Mouse (Mus musculus) adrenal gland, postnatal 4 days (tissue): Measurements from ENCODE around the gene Diexf. TPM values are rescaled to one million over a fixed set of nuclear protein-coding genes. Genes with fewer than 3 reads are reported as not detected.

ENCODE experiments used
- DNase-seq, 2 experiments: peaks; one replicate each; pipeline ENCODE4 v3.0.0; 2021 to 2022; ENCODE audit warnings: low spot score in 2 of 2, mixed read lengths in 2 of 2
- long read RNA-seq, 2 experiments: library from polyadenylated mRNA; stranded (forward); transcript quantifications; one replicate each; pipeline ENCODE4 v2.0.0; 2021
- total RNA-seq, 2 experiments: library from RNA; stranded (reverse); gene quantifications; 2 replicates each; pipeline ENCODE4 v1.2.3; 2021

Diexf gene
- 10 to 100 TPM; 18.1 to 19.9 TPM for total RNA-seq
- long read RNA-seq, experiment 1, full-length matches to known transcripts = 1 of 4 reads
- long read RNA-seq, experiment 1, partial matches to known transcripts = 1 of 4 reads
- long read RNA-seq, experiment 1, other reads (novel, unspliced or antisense) = 2 of 4 reads
- long read RNA-seq, experiment 2, full-length matches to known transcripts = 7 of 18 reads
- long read RNA-seq, experiment 2, partial matches to known transcripts = 5 of 18 reads
- long read RNA-seq, experiment 2, other reads (novel, unspliced or antisense) = 6 of 18 reads

DNA sequence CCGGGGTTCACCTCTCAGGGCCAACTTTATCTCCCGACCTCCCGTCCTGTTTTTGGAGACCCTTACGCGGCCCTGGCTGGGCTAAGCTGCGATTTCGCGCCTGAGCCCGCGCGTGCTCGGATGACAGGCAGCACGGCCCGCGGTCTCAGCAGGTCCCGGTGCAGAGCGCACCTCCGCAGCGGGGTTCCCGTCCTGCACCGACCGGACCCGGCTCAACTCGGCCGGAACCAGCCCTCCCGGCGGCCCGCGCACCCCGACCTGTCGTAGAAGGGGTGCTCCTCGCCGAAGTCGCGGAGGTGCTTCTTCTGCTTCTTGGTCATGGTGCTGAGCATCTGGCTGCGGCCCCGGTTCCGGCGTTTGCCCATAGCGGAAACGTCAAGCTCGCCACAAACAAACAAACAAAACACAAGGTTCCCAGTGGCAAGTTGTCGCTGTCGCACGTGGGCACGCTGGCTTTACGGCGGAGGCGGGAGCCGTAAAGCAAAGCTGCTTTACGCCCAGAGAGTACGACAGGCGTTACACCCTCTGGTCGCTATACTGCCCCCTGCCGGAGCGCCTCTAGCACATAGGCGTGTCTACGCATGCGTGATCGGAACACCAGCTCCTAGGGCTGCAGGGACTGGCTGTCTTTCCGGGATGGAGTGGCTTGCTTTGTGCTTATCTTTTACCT, at the start of gene Diexf:
Diexf (minus strand) TSS at position 487 of the 670 bp plus-strand sequence.
- peak; percentile 89 to 96 for DNase-seq

DNA sequence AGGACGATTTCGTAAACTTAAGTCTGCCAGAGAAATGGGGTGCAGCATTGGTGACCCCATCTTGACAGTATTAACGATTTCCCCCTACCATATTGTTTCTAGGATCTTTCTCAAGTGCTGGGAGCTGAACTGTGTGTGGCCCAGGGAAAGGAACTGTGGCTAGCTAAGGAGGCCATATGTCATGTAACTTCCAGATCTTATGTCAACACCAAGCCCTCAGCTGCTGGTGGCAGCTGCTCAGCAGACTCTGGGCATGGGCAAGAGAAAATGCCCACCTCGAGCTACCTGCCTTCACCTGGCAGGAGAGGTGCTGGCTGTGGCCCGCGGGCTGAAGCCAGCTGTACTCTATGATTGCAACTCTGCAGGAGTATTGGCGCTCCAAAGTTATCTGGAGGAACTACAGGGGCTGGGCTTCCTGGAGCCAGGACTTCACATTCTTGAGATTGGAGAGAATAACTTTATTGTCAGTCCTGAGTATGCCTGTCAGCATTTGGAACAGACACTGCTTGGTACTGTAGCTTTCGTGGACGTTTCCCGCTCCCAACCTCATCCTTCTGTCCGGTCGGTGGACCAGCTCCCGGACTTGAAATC, 44.2 kb upstream of the Diexf start:
- DNase-seq = no peak

DNA sequence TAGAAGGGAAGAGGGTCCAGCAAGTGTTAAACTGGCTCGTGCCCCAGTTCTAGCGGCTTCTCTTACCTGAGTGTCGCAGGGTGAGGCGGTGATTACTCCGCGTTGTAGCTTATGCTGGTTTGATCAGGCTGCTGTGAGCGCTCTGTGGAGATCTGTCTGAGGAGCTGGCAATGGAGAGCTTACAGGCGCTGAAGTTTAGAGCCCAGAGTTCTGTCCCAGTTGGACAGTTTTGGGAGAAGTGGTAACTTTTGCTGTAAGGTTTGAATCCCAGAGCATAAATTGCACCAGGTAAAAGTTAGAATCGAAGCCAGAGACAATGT, 43.7 kb upstream of the Diexf start:
- no peak for DNase-seq

DNA sequence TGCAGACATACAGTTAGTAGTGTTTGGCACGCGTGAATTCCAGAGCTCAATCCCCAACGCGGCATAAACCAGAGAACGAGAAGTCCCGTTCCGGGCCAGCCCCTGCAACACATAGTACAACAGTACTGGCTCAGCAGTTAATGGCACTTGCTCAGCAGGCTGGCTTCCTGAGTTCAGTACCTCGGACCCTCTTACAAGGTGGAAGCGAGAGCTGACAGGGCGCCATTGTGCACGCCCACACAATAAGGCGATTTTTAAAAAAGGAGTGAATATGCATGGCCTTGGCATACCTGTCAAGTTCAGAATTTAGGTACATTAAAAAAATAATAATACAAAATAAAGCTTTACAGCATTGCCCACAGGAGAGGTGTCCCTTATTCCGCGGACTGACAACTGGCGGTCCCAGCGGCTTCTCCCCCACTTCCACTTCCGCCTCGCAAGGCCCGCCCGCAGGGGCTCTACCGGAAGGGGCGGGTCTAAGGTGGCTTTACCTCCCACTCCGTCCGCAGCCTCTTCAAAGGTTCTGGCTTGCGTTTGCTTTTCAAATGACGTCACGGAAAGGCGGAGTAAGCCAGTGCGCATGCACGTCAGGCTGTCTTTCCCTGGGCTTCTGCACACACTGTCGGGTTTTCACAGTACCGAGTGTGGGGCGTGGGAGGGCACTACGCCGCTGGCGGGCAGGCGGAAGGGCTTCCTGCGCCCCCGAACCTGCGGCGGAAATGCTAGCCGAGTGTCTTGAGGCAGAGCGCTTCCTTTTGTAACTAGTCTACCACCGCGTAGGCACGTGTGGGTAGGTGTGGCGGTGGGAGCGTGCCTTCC, 43.1 kb upstream of the Diexf start:
- peak; percentile 67 to 86 for DNase-seq

DNA sequence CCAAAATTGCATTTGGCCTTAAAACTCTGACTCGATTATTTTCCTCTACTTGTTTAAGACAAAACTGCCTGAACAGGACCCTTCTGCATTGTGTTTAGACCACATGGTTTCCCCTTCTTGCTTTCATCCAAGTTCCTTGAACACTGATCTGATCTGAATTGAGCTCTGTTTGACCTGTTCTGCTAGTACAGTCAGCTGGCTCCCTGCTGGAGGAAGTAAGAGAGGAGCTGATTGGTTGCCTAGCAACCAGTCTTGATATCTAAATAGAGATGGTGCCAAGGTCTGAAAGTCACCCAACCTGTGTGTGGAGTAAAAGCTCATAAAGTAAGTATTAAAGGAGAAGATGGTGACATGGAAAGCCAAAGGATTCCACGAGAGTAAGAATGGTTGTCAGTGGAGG, 39.8 kb upstream of the Diexf start:
- no peak for DNase-seq

DNA sequence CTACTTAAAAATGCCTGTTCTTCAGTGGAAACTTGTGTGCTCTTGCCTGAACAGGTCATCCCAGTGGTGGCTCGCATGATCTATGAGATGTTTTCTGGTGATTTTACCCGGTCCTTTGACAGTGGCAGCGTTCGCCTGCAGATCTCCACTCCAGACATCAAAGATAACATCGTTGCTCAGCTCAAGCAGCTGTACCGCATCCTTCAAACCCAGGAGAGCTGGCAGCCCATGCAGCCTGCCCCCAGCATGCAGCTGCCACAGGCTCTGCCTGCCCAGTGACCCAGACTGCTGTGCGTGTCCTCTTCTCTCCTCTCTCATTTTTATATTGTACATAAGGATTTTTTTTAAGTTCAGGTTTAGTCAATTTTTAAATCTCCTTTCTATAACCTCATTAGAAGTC, 39.2 kb upstream of the Diexf start:
- DNase-seq = no peak

DNA sequence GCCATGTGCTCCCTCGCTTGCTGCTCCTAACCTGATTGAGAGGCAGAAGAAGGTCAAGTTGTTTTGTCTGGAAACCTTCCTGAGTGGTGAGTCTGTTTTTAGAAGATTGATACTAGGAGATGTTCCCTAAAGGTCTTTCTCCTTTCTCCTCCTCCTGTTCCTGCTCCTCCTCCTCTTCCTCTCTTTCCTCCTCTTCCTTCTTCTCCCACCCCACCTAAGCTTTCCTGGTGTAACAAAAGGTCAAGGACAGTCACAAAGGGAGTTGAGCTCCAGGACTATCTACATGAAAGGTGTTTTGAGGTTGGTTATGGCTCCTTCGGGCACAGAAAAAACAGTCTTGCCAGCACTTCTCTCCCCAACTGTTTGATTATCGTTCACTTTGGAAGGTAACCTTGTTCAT, 37.7 kb upstream of the Diexf start, which contains the start of gene A130010J15Rik:
A130010J15Rik (plus strand) TSS at position 301 of the 400 bp plus-strand sequence.
- no peak for DNase-seq

DNA sequence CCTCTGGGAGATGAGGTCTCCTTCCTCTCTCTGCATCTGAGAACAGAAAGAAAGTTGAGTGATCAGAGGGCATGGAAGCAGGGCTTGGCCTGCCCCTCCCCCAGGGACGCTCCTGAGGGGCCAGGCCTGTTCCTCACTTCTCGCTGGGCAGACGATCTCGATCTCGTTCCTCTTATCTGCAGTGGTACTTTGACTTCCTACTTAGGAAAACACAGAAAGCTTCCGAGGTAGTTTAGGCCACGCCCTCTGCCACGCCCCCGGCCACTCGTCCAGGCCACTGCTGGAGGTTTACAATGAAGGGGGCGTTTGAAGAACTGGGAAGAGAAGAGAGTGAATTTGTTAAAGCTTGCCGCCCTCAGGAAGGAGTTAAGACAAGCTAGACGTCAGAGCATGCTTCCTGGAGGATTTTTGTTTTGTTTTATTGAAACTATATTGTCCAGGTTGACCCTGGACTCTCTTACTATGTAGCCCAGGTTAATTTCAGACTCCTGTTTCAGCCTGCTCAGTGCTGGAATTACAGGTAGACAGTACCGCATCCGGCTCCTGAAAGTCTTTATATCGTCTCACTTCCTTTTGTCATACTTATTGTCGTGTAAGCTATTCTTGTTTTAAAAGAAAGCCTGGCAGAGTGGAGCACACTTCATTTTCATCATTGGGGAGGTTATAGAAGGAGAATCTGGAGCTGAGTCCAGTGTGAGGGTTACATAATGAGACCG, 30.4 kb upstream of the Diexf start:
- DNase-seq = no peak

DNA sequence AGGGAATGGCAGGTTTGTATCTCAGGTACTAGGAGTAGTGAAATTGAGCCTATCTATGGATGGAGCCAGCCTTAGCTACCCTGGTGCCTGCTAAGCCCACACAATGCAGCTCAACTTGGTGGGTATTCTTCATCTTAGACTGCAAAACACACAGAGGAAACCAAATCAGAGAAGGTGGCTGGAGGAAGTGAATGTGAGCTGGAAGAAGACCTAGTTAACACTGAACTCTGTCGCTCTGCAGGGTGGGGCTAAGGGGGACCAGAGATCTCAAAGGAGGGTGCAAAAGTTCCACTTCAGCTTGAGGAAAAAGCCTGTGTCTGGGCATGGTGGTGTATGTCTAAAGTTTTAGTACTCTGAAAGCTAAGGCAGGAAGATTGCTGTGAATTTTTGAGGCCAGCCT, 29.5 kb upstream of the Diexf start:
- no peak for DNase-seq

DNA sequence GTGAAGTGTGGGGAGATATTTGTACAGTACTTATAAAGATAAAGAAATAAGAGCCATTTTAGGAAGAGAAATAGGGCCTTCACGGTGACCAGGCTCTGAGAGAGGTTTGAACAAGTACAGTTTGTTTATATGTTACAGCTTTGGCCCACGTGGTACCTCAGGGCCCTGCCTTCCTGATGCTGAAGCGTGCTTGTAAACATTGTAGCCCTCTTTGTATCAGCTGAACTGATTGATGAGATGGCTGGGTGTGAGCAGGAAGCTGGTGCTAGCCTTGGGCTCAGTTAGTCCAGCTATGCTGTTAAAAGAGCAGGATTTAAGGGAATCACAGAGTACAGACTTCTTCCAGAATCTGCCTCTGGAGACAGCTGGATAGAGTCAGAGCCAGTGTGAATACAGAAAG, 29.1 kb upstream of the Diexf start:
- no peak for DNase-seq

DNA sequence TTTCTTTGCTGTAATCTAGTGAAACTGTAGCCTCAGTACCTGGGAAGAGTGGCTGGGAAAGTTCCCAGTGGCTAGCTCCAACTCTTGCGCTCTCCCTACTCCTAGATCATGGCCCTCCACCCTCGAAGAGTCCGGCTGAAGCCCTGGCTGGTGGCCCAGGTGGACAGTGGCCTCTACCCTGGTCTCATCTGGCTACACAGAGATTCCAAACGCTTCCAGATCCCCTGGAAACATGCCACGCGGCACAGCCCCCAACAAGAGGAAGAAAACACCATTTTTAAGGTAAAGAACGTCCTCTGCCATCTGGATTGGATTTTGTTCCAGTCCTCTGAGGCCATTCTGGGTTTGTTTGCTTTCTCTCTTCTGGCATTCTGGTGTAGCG, 27.0 kb upstream of the Diexf start:
- no peak for DNase-seq

DNA sequence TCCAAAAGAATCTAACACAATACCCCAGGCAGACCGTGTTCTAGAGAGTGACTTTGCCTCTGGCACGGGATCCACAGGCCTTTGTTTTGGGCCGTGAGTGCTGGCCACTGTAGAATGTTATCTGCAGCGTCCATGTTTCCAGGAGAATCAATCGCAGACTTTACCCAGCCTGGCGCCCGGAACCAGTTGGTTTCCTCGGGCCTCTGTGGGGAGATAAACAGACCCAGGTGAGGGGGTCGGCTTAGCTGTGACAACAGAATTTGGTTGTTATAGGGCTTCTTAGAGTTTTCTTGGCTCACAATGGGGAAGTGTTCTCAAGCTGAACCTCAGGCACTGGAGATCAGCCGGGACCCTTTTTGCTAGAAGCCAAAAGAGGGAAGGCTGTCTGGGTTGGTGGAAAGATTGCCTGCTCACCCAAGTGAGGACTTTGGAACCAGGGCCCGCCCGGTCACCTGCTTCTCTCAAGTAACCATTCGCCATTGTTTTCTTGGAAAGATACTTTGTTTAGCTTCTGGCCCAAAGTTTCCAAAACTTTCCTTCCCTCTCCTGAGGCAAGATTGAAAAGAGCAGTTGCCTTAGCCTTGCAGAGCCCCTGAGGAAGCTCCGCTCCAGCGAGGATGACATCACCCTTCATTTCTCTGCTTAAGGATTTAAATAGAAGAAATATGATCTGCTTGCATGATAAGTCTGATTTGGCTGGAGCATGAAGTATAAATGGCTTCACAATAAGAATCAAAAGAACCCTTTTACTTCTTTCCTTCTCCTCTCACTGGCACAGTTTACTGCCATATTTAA, 26.4 kb upstream of the Diexf start:
- DNase-seq = no peak

DNA sequence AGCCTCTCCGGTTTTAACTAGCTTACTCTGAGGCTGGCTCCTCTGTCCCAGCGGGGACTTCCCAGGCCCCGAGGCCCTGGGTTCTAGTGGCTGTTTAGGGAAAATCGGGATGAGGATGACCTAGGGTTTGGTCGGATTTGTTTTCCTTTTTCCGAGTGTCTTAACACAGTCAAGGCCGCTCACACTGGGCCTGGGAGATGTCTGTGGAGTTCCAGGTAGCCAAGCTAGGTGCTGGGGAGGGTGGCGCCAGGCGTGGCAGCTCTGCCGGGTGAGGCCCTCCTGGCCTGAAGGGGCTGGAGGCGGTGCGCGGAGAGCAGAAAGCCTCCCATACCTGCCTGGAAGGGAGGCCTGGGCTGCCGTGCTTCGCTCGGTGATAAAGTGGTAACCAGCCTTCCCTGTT, 23.5 kb upstream of the Diexf start:
- DNase-seq = no peak

DNA sequence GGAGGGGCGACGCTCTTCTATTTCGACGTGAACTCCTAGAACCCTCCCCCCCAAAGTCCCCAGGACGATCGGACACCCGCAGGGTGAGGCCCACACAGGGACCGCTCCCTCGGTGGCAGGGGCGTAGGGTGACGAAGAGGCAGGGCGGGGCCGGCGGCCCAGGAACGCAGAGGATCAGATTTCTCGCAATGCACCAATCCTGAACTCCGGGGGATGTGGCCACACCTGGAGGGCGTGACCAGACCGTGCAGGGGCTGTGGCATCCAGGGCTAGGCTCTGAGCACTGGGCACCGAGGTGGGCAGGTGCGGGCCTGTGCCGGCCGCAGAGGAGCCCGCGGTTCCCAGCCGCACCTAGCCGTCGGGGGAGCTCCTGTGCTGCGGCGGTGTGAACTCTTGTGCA, 22.8 kb upstream of the Diexf start, which contains the start of gene Irf6:
Irf6 (plus strand) TSS at position 240 of the 400 bp plus-strand sequence.
- peak; percentile 12 to 35 for DNase-seq

DNA sequence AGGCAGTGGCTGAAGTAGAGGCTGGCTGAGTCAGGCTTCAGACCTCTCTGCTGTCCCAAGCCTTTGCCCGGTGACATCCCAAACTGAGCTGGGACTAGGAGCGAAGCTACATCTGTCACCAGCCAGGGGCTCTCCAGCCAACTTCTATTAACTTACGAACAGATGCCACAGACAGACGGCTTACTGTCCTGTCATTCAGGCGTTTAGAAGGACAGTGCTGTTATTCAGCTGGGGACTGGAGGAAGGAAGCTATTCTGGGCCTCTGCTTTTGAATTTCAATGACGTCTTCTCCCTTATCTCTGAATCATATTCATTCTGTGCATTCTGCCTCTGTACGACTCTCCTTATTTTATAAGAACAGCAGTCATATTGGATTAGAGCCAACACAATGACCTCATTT, 21.1 kb upstream of the Diexf start:
- no peak for DNase-seq

DNA sequence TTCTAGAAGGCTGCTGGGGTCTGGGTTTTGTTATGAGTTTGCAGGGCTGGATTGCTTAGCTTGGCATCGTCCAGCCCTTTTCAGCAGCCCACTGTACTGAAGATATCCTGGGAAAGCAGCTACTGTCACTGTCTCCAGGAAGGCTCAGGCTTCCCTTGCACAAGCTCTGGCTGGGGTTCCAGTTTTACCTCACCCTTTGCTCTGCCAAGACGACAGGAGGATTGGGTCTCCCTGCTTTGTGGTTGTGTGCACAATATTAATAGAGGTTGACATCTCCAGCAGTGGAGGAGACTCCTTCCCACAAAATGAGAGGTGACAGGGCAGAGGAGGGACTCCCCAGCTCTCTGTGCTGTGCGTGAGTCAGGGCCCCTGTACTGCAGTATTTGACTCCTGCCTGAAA, 19.2 kb upstream of the Diexf start:
- DNase-seq = no peak

DNA sequence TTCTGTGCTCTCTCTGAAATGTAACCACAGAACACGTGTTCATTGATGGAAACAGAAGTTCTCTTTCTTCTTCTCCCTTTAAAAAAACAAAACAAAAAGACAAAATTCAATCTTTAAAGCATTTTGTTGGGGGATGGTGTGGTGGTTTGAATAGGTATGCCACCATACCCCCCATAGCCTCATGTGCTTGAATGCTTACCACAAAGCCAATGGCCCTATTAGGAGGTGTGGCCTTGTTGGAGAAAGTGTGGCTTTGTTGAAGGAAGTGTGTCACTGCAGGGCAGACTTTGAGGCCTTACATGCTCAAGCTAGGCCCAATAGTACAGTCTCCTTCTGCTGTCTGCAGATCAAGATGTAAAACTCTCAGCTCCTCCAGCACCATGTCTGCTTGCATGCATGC, 16.3 kb upstream of the Diexf start:
- no peak for DNase-seq

DNA sequence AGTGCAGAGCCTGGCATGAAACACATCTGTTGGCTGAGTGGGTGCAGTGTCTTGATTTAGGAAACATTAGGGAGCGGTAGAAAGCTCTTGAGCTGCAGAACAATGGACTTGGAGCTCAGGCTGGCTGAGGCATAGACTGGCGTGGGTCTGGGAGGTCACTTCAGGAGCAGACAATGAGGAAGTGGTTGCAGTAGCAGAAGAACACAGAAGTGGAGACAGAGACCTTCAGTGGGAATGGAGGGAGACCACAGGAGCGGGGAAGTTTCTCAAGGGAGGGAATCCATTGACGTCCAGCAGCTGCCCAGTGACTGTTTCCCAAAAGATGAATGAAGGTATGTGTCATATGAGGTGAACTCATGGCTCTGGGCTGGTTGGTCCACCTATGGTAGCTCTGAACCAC, 15.0 kb upstream of the Diexf start:
- no peak for DNase-seq

DNA sequence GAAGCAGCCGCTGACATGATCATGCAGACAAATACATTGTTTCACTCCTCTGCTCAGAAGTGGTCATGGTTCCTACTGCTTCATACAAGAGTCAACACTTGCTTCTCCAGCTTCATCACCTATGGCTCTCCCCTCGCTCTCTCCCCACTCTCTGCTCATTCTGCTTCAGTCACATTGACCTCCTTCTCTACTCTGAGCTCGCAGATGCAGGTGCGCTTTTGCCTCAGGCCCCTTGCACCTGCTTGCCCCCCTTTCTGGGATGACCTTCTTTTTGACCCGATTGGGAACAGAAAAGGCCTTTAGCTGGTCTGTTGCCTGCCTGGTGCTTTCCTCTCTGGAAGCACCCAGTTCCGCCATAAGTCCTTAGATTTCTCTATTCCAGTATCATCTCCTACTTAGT, 14.4 kb upstream of the Diexf start:
- no peak for DNase-seq

DNA sequence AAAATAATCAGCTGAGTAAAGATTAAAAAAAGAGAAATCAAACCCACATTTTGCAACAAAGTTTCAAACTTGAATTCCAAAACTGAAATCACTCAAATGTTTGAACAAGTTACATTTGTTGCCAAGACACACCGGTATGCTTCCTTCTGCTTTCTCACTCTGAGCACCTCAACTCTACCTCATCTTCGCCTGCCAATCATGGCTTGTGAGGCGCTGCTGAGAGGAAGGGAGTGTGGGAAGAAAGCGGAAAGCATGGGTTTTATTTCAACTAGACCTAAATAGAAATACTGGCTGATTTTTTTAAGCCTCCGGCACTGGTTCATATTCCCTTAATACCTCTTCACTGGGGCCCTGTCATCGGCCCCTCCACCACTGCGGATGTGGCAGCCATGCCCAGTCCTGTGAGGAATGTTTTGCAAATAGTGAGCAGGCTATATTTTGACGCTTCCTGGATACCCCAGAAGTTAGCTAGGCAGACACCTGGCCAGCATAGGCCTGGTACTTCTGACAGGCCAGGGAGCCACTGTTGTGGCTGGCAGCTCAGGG, 12.5 kb upstream of the Diexf start:
- DNase-seq = no peak
